Comparison of ENCODE assay signal across 16 mouse cellular contexts in genomic region chr5:30681970-30682369, GRCm38 (mm10). TPM values are rescaled to one million over a fixed set of nuclear protein-coding genes. Genes with fewer than 3 reads are reported as not detected.
"Had no signal": no experiment of that assay in that cellular context is flagged by ENCODE, and none has a peak within 500 bp of the region (broad histone marks: within the 10 kb centered on the region; RNA-seq: fewer than 3 reads in every experiment).

No protein-coding gene starts in this region.

- H3K4me1 ChIP-seq: neural tube, embryonic 15.5 days; stomach, embryonic 15.5 days had no signal

- H3K4me3 ChIP-seq: neural tube, embryonic 15.5 days; stomach, embryonic 15.5 days had no signal

- H3K36me3 ChIP-seq: neural tube, embryonic 15.5 days; stomach, embryonic 15.5 days had no signal

- H3K9me3 ChIP-seq: neural tube, embryonic 15.5 days; stomach, embryonic 15.5 days had no signal

- H3K4me2 ChIP-seq: neural tube, embryonic 15.5 days; stomach, embryonic 15.5 days had no signal

- H3K27ac ChIP-seq: neural tube, embryonic 15.5 days; stomach, embryonic 15.5 days; stomach, postnatal 0 days had no signal

- DNase-seq: retina, postnatal 1 day; right cerebral cortex, adult 18-20 months; right cerebral cortex, postnatal 14 days; right cerebral cortex, postnatal 25 days; right cerebral cortex, postnatal 4 days; spleen, adult 18-20 months; thymus, adult 18-20 months; thymus, adult 2 months; thymus, postnatal 14 days; thymus, postnatal 25 days; thymus, postnatal 36 days; thymus, postnatal 4 days had no signal

- H3K9ac ChIP-seq: neural tube, embryonic 15.5 days; stomach, embryonic 15.5 days had no signal

- H3K27me3 ChIP-seq: neural tube, embryonic 15.5 days; stomach, embryonic 15.5 days had no signal

RNA-seq across cellular contexts. Expression of gene Dpysl5, which starts 29.4 kb away (rescaled TPM):
- total RNA-seq: neutrophil, adult 5-6 weeks had no signal
